Mouse (Mus musculus): ENCODE measurements around the gene Slc16a1.
"Not testable (repeated sequence)": the region's sequence is repeated elsewhere in the genome, so short reads cannot be mapped to it uniquely, and the experiment has no call there.

Slc16a1 gene

GRCm38 (mm10) chr3:104638932-104639748 is 672 bp downstream of the Slc16a1 start:
- DNase-seq (ENCODE audit: low read depth): peak; percentile 69

DNA sequence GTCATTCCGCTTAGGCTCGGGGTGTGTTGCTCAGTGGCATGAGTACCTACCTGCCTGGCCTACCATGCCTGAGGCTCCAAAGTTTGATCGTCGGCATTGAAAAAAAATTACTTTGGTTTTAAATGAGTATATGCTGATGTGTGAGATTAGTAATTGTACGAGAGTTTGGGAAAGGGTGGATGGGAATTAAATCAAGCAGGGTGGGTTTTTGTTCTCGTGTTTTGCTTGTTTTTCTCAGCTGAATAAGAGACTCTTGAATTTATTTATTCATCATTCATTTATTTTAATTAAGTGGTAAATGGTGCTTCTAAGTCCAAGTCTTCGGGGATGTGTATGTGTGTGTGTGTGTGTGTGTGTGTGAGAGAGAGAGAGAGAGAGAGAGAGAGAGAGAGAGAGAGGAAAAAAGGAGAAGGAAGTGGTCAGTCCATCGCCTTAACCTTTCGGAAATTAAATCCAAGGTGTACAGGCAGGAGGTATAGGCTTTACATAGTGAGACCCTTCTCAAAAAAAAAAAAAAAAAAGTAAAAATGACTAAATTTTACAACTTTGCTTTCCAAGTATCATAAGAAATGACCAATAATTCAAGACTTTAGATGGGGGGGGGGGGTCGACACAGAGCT is 1.4 kb downstream of the Slc16a1 start:
- no peak for DNase-seq (ENCODE audit: low read depth)

- DNase-seq (ENCODE audit: low read depth): peak; percentile 64
Measured at GRCm38 (mm10) chr3:104640855-104641254, 2.4 kb downstream of the Slc16a1 start.

DNA sequence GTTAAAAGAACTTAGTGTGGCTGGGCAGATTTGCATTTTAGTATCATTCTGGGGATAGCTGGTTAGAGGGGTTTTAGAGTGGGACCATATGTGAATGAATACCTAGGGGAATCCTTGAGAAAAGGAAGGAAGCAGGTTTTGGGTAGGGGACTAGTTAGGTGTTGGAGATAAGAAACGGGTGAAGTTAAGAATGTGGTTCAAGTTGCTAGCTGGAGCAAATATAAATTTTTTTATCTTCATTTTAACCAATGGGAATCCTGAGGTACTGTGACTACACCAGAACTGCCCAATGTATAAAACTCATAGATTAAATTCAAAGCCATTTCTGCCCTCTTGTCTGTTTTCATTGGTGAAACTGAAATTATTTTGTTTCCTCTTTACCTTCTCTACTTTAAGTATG is 2.8 kb downstream of the Slc16a1 start:
- no peak for DNase-seq (ENCODE audit: low read depth)

- peak; percentile 12 for DNase-seq (ENCODE audit: low read depth)
Measured at GRCm38 (mm10) chr3:104643113-104643512, 4.6 kb downstream of the Slc16a1 start.

- peak; percentile 81 for DNase-seq (ENCODE audit: low read depth)
Measured at GRCm38 (mm10) chr3:104643810-104644270, 5.4 kb downstream of the Slc16a1 start.

- no peak for DNase-seq (ENCODE audit: low read depth)
Measured at GRCm38 (mm10) chr3:104644371-104644770, 5.9 kb downstream of the Slc16a1 start.

GRCm38 (mm10) chr3:104654219-104654618 is 15.8 kb downstream of the Slc16a1 start:
- DNase-seq (ENCODE audit: low read depth): no peak

DNA sequence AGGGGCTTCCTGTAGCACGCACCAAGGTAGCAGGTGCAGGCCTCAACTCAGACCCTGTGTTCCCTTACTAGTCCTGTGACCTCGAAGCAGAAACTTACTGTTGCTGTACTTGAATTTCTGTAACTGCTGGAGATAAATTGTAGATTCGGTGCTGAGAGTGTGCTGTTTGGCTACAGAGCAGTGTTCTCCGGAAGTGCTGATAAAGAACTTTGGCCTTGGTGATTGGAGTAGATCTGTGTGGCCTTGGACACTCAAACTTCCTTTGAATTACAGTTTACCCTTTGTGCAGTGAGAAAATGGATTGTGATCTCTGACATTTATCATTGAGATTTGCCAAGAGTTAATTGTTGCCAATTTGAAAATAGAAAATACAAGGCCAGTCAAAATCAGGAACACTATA is 16.5 kb downstream of the Slc16a1 start:
- no peak for DNase-seq (ENCODE audit: low read depth)

DNA sequence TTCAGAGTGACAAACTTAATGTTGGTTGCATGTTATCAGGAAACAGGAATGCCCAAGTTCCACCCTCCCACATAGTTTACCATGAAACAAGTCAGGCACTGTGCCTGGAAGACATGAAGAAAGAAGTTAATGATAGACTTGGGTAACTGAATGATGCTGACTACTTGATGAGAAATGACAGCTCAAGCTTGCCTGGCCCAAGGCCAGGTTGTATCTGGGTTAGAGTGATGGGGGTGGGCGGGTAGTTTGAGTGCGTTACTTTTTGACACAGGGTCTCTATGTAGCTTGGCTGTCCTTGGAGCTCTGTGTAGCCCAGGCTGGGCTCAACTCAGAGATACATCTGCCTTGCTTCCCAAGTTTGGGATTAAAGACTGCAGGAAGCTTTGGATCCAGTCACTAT is 20.2 kb downstream of the Slc16a1 start:
- DNase-seq (ENCODE audit: low read depth): no peak

DNA sequence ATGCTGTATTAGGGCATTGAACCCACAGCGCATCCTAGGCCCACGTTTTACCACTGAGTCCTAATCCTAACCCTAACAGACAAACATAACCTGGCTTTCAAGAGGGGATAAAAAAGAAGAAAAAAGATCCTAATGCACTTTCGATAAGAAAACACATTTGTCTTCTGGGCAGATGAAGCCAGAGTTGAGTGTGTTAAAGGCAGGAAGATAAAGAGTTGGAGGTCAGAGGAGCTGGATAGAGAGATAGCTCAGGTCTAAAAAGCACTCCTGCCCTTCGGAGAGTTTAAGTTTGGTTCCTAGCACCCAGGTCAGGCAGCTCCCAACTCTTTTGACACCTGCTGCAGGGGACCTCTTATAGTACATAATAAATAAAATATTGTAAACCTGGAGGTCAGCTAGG is 21.3 kb downstream of the Slc16a1 start:
- no peak for DNase-seq (ENCODE audit: low read depth)

GRCm38 (mm10) chr3:104660522-104660921 is 22.1 kb downstream of the Slc16a1 start:
- no peak for DNase-seq (ENCODE audit: low read depth)

GRCm38 (mm10) chr3:104662007-104662406 is 23.5 kb downstream of the Slc16a1 start:
- DNase-seq (ENCODE audit: low read depth): no peak

DNA sequence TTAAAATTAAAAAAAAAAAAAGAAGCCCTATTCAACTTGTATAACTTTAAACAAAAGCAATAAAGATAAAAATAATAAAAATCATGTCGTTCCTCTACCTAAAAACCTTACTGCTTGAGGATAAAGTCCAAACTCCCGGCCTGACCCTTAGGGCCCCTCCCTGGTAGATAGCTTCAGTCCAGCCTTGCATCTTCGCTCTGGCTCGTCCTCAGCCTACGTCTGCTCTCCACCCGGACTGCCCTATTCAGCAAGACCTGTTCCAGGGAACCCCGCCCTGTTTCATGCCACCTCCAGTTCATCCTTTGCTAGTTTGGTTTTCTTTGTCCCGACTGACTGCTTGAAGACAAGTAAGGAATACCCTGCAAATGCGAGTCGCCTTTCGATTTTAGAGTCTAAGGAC is 24.5 kb downstream of the Slc16a1 start:
- DNase-seq (ENCODE audit: low read depth): no peak

GRCm38 (mm10) chr3:104666950-104667349 is 28.5 kb downstream of the Slc16a1 start:
- DNase-seq (ENCODE audit: low read depth): no peak

DNA sequence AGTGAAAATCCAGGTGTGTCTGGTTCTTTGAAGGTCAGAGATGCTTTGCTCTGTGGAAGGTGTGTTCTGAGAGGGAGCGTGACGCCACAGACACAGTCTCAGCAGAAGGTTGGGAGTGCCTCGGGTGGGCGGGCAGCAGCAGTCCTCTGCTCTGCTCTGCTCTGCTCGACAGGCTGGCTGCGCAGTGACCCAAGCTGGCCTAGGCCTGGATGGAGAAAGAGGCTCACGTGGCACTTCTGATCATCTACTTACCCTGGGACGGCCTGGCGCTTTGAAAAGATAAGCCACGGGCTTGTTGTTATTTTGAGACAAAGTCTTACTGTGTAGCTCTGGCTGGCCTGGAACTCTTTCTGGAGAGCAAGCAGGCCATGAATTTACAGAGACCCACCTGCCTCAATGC is 29.0 kb downstream of the Slc16a1 start:
- DNase-seq (ENCODE audit: low read depth): no peak

DNA sequence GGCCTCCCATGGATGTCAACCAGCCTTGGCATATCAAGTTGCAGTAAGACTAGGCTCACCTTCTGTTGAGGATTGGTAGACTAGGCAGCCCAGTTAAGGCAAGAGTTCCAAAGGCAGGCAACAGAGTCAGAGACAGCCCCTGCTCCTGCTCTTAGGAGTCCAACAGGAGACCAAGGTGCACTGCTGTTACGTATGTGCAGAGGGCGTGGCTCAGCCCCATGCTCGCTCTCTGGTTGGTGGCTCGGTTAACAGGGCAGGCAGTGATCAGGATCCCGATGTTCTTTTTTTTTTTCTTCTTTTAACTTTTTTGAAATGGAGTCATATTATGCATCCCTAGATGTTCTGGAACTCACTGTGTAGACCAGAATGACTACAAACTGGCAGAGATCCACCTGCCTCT is 30.5 kb downstream of the Slc16a1 start:
- DNase-seq (ENCODE audit: low read depth): no peak

DNA sequence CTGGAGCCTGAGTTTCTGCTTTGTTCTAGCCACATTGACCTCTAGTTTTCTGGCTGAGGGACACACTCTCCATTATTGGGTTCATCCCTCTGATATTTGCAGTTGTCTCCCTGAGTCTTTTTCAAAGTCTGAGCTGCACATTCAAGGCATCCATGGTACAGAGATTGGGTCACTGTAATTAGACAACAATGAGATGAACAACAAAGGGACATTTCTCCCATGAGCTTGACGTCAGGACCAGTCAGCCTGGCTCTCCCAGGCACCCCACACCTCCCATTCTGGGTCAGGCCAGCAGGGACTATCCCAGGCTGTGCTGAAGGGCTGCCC is 31.4 kb downstream of the Slc16a1 start:
- no peak for DNase-seq (ENCODE audit: low read depth)

DNA sequence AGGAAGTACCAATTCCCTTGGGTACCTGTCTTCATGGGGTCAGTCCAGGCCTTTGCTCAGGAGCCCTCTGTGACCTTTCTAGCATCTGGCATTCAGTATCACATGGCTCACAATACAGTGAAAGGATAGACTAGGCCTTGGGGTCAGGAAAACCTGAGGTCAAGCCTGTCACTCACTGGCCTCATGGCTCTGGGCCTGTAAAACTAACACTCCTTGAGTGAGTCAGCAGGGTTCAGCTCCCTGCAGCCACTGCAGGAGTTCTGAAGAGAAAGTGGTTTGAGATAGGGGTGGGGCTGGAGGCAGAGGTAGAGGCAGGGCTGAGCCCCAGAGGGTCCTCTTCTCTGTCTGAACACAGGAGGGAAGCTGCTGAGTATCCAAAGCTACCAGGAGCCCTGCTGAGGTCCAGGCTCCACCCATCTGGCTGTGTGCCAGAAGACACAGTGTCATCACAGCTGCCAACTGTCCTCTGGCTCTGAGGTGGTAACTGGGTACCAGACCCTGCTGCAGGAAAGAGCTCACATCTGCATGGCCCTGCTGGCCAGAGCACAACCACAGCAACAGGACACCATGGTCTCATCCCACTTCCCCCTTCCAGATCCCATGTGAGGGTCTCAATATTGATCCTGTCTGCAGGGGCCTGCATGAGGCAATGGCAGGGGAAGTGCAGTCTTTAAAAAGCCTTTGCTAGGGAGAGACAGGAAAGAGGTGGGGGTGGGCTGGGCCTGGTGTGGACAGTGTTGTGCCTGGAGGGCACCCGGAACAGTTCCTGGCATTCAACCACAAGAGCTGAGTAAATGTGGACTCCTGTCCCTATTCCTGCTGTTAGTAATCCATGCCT is 31.9 kb downstream of the Slc16a1 start:
- not testable (repeated sequence) for DNase-seq (ENCODE audit: low read depth)

GRCm38 (mm10) chr3:104671543-104671942 is 33.1 kb downstream of the Slc16a1 start:
- DNase-seq (ENCODE audit: low read depth): no peak

DNA sequence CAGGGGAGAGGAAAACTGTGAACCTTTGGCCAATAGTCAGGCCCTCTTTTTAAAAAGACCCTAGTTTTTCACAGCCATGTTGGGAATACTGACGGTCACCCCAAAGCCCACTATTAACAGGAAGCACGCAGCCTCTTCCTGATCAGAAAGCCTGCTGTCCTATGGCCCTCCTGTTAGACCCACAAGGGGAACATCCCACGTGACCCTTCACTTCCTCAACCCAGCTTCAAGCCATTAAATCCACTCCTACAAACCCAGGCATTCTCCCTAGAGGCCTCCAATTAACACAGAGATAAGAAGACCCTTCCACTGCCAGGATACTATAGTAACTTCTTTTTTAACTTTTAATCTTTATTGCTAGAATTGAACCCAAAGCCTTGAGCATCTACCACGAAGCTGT is 33.6 kb downstream of the Slc16a1 start:
- no peak for DNase-seq (ENCODE audit: low read depth)

GRCm38 (mm10) chr3:104673642-104674328 is 35.3 kb downstream of the Slc16a1 start:
- no peak for DNase-seq (ENCODE audit: low read depth)

Measured in naive thymus-derived CD4-positive, alpha-beta T cell, adult 2 months (primary cell).